Mouse (Mus musculus) C2C12 (cell line): ENCODE data around the gene Ppp3cb. TPM values are rescaled to one million over a fixed set of nuclear protein-coding genes. Genes with fewer than 3 reads are reported as not detected.
A peak's percentile ranks its signal among the peaks of the same experiment; 100 is the strongest.

Experiments used
- H3K27me3 ChIP-seq: one replicate; pipeline ENCODE4 v1.6.1; 2011; ENCODE audit not compliant: control insufficient read depth, insufficient read depth, insufficient read length
- H3K36me3 ChIP-seq: one replicate; pipeline ENCODE4 v1.6.1; 2011; ENCODE audit not compliant: control insufficient read depth, insufficient read depth
- H3K4me3 ChIP-seq: one replicate; pipeline ENCODE4 v1.5.1; 2011; ENCODE audit warnings: mild to moderate bottlenecking, control low read depth; ENCODE audit not compliant: poor library complexity, insufficient read depth, severe bottlenecking
- H3K79me2 ChIP-seq: one replicate; pipeline ENCODE4 v1.6.1; 2011; ENCODE audit not compliant: control insufficient read depth, insufficient read depth
- H3K79me3 ChIP-seq: one replicate; pipeline ENCODE4 v1.6.1; 2011; ENCODE audit warnings: low read depth, control low read depth
- H3ac ChIP-seq: one replicate; pipeline ENCODE3; 2011; ENCODE audit warnings: low read depth; ENCODE audit not compliant: control insufficient read depth, insufficient read length
- CEBPB ChIP-seq: IDR thresholded peaks from one replicate; pipeline ENCODE4 v1.6.1; 2011; ENCODE audit warnings: low read depth, mild to moderate bottlenecking, control low read depth, moderate library complexity
- CTCF ChIP-seq: IDR thresholded peaks from one replicate; pipeline ENCODE4 v1.5.1; 2011; ENCODE audit not compliant: control insufficient read depth, insufficient read depth, insufficient read length
- FOSL1 ChIP-seq: IDR thresholded peaks from one replicate; pipeline ENCODE4 v1.8.0; 2011; ENCODE audit warnings: mild to moderate bottlenecking, low read length; ENCODE audit not compliant: poor library complexity, insufficient read depth, severe bottlenecking
- MAX ChIP-seq: IDR thresholded peaks from one replicate; pipeline ENCODE4 v1.6.1; 2011; ENCODE audit warnings: mild to moderate bottlenecking, control low read depth
- MYOD1 ChIP-seq: IDR thresholded peaks from one replicate; pipeline ENCODE4 v1.6.1; 2011; ENCODE audit warnings: low read depth; ENCODE audit not compliant: control insufficient read depth, insufficient read length
- MYOG ChIP-seq: IDR thresholded peaks from one replicate; pipeline ENCODE4 v1.6.1; 2011; ENCODE audit not compliant: control insufficient read depth, insufficient read length; ENCODE audit errors: extremely low read depth
- USF1 ChIP-seq: IDR thresholded peaks from one replicate; pipeline ENCODE4 v1.6.1; 2011; ENCODE audit warnings: low read depth, mild to moderate bottlenecking, control low read depth, moderate library complexity
- polyA plus RNA-seq: library from polyadenylated mRNA; unstranded; fragments of >200 nt; fragmentation: generic; extraction: Trizol; gene quantifications from one replicate; pipeline ENCODE4 v1.2.1, GENCODE M21; 2012; ENCODE audit warnings: missing spikeins

Gene Ppp3cb
- polyA plus RNA-seq, 1 experiment, result 29.9 TPM

DNA sequence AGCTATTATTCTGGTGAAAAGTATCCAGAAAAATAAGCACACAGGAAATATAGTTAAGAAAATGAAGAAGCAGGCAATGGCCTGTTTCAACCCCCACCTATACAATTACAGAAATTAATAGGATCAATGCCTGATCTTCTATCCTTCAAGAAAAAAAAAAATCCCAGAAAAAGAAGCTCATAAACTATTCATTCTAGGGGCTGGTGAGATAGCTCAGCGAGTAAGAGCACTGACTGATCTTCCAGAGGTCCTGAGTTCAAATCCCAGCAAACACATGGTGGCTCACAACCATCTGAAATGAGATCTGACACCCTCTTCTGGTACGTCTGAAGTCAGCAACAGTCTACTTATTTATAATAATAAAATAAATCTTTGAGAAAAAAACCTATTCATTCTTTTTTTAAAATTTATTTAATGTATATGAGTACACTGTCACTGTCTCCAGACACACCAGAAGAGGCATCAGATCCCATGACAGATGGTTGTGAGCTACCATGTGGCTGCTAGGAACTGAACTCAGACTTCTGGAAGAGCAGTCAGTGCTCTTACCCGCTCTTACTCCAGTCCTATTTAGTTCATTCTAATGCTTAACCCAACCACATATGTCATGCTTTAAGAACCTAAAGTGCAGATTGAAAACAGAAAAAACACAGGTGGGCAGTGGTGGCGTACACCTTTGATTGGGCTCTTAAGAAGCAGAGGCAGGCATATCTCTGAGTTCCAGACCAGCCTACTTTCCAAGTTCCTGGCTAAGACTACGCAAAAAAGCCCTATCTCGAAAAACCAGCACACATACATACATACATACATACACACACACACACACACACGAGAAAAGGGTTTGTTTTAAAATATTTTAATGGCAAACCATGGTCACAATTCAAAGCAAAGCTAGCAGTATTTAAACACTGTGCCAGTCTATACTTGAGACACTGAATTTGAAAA lies 1.6 kb downstream of the Ppp3cb start:
- H3K27me3 ChIP-seq, result no peaks in the 10 kb centered on the region
- no peaks in the 10 kb centered on the region for H3K36me3 ChIP-seq
- no peak for TF ChIP-seq MYOG
- no peak for TF ChIP-seq USF1
- TF ChIP-seq CTCF, result no peak
- no peak for TF ChIP-seq CEBPB
- TF ChIP-seq MYOD1, result no peak
- no peak for TF ChIP-seq MAX
- TF ChIP-seq FOSL1, result no peak
- H3K79me2 ChIP-seq, result peaks cover 62% of the 10 kb centered on the region
- H3K4me3 ChIP-seq, result peak overlapping the region; percentile 72
- peak overlapping the region; percentile 10 for H3ac ChIP-seq
- peaks cover 53% of the 10 kb centered on the region for H3K79me3 ChIP-seq

GRCm38 (mm10) chr14:20529643-20530042 lies 16.7 kb downstream of the Ppp3cb start:
- H3K36me3 ChIP-seq, result peaks cover 45% of the 10 kb centered on the region
- peaks cover 15% of the 10 kb centered on the region for H3K79me3 ChIP-seq
- H3K79me2 ChIP-seq, result peaks cover 25% of the 10 kb centered on the region
- no peaks in the 10 kb centered on the region for H3K27me3 ChIP-seq
- TF ChIP-seq MAX (no peak), CTCF (no peak), CEBPB (no peak), MYOG (no peak), FOSL1 (no peak), MYOD1 (no peak), USF1 (no peak)
- H3K4me3 ChIP-seq, result no peak overlapping the region
- no peak overlapping the region for H3ac ChIP-seq

GRCm38 (mm10) chr14:20520179-20520578 lies 26.2 kb downstream of the Ppp3cb start:
- H3ac ChIP-seq, result no peak overlapping the region

GRCm38 (mm10) chr14:20508424-20508823 lies 37.9 kb downstream of the Ppp3cb start:
- Histone ChIP-seq H3K79me2 (no peaks in the 10 kb centered on the region), H3ac (no peak overlapping the region), H3K27me3 (no peaks in the 10 kb centered on the region), H3K79me3 (no peaks in the 10 kb centered on the region), H3K4me3 (no peak overlapping the region), H3K36me3 (peaks cover 39% of the 10 kb centered on the region)
- TF ChIP-seq USF1, result no peak
- no peak for TF ChIP-seq MYOG
- no peak for TF ChIP-seq FOSL1
- no peak for TF ChIP-seq MAX
- TF ChIP-seq CTCF, result no peak
- TF ChIP-seq CEBPB, result no peak
- no peak for TF ChIP-seq MYOD1

More at GRCm38 (mm10) chr14:20520179-20520578, 26.2 kb downstream of the Ppp3cb start:
- no peak for TF ChIP-seq MYOD1
- TF ChIP-seq CEBPB, result no peak
- no peak for TF ChIP-seq USF1
- TF ChIP-seq MAX, result no peak
- no peak for TF ChIP-seq CTCF
- TF ChIP-seq MYOG, result no peak
- no peak for TF ChIP-seq FOSL1
- no peaks in the 10 kb centered on the region for H3K79me3 ChIP-seq
- H3K79me2 ChIP-seq, result no peaks in the 10 kb centered on the region
- H3K4me3 ChIP-seq, result no peak overlapping the region
- no peaks in the 10 kb centered on the region for H3K27me3 ChIP-seq
- peaks cover 77% of the 10 kb centered on the region for H3K36me3 ChIP-seq

GRCm38 (mm10) chr14:20502966-20503365 lies 43.4 kb downstream of the Ppp3cb start:
- H3K27me3 ChIP-seq, result no peaks in the 10 kb centered on the region
- no peak for TF ChIP-seq MAX
- TF ChIP-seq USF1, result no peak
- no peaks in the 10 kb centered on the region for H3K79me2 ChIP-seq
- no peaks in the 10 kb centered on the region for H3K79me3 ChIP-seq
- H3K4me3 ChIP-seq, result no peak overlapping the region
- H3ac ChIP-seq, result no peak overlapping the region
- peaks cover 28% of the 10 kb centered on the region for H3K36me3 ChIP-seq

DNA sequence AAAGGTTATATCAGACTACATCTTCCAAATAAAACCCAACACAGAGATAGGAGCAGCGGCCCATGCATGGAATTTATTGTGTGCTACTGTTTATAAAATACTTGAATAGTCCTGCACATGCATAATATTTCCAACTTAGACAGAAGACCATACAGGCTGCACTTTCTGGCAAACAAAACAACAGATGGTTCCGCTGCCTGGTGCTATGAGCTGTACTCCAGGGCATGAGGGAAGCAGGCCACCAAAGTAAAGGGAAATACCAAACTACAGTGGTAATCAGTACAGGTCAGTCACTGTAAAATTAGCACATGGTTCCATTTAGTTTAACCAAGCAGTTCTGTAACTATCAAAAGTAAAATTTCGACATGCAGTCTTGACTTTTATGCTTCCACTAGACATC lies 46.4 kb downstream of the Ppp3cb start:
- TF ChIP-seq MYOD1 (no peak), CEBPB (no peak), USF1 (no peak), CTCF (no peak), FOSL1 (no peak), MYOG (no peak), MAX (no peak)
- Histone ChIP-seq H3K36me3 (peaks cover 47% of the 10 kb centered on the region), H3K27me3 (no peaks in the 10 kb centered on the region), H3K4me3 (no peak overlapping the region), H3ac (no peak overlapping the region), H3K79me3 (no peaks in the 10 kb centered on the region), H3K79me2 (no peaks in the 10 kb centered on the region)
